Mouse (Mus musculus): ENCODE data around the gene Stt3b.

GRCm38 (mm10) chr9:115309381-115309971, 745 bp downstream of the Stt3b start:
- no peak for TF ChIP-seq CTCF (IDR thresholded peaks at IDR 0.05; ENCODE audit: control insufficient read depth, insufficient read depth, insufficient read length)
- TF ChIP-seq MYOG (IDR thresholded peaks at IDR 0.05; ENCODE audit: control insufficient read depth, extremely low read depth, insufficient read length), result no peak
- no peak for TF ChIP-seq MAX (IDR thresholded peaks at IDR 0.05)
- no peak for TF ChIP-seq FOSL1 (IDR thresholded peaks at IDR 0.05; ENCODE audit: insufficient read depth, low read length, poor library complexity, severe bottlenecking)
- no peak for TF ChIP-seq USF1 (IDR thresholded peaks at IDR 0.05; ENCODE audit: low read depth)
- TF ChIP-seq CEBPB (IDR thresholded peaks at IDR 0.05; ENCODE audit: low read depth), result no peak

All from C2C12 (cell line).